Mouse (Mus musculus): ENCODE data around the gene Txnrd2.
A peak's percentile ranks its signal among the peaks of the same experiment; 100 is the strongest.

DNA sequence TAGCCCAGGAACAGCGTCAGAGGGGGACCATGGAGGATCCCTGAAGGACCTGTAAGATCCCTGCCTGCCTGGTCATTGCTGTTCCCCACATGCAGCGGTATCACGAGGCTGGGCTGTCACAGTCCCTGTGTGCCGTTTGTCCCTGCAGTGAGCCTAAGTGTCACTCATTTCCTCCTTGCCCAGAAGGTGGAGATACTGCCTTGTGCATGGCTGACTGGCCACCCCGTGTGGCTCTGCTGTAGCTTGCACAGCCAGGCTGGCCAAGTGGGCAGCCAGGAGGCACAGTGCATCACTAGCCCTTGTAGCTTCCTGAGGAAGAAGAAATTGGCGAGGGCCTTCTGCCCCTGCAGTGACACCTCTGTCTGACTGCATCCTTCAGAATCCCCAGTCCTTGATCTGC lies 51.8 kb downstream of the Txnrd2 start:
- TF ChIP-seq CTCF (IDR thresholded peaks at IDR 0.05; ENCODE audit: low read depth) = peak; percentile 33
- no peak for TF ChIP-seq EP300 (IDR thresholded peaks at IDR 0.05; ENCODE audit: low read depth)
